In the genomic region with DNA sequence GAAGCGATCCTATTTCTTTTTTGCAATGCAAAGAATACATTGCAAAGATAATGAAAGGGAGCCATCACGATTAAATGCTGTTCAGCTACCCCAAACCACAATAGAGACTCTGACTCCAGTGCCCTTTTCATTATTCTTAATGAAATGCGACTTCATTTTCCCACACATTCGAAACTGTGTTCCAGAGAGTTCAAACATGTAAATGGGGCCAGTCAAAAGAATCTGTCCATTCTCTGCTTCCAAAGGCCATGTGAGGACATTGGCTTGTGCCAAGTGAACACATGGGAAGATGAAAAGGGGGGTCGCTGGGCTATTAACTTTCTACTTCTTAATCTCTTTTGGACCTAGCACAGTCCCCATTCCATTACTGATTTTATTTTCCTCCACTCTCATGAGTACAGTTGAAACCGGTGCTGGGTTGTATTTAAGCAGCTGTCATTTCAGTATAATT, we compare ENCODE assay signal across 11 mouse cellular contexts.
A peak's percentile ranks its signal among the peaks of the same experiment; 100 is the strongest.
DNase-seq lines count a peak whose midpoint lies in the region; ATAC-seq lines count a peak whose summit lies in the region.
"Had no signal": no experiment of that assay in that cellular context is flagged by ENCODE, and none has a peak within 500 bp of the region (broad histone marks: within the 10 kb centered on the region; RNA-seq: fewer than 3 reads in every experiment).

No protein-coding gene starts in this region.

- no peaks in the 10 kb centered on the region for H3K27me3 ChIP-seq in forebrain, embryonic 16.5 days (replicated peaks; ENCODE audit: control insufficient read depth, insufficient read depth, low read length)
- H3K27me3 ChIP-seq in midbrain, embryonic 13.5 days = no peaks in the 10 kb centered on the region

- no peaks in the 10 kb centered on the region for H3K36me3 ChIP-seq in forebrain, embryonic 16.5 days (ENCODE audit: control insufficient read depth, insufficient read depth)
- no peaks in the 10 kb centered on the region for H3K36me3 ChIP-seq in midbrain, embryonic 13.5 days

- 10% methylated on average over 6 of the region's 6 CpGs for WGBS in forebrain, embryonic 16.5 days
- 18% methylated on average over 6 of the region's 6 CpGs for WGBS in midbrain, embryonic 13.5 days

- H3K4me3 ChIP-seq in forebrain, embryonic 16.5 days (replicated peaks; ENCODE audit: low read length) = no peak overlapping the region
- no peak overlapping the region for H3K4me3 ChIP-seq in midbrain, embryonic 13.5 days (replicated peaks)

- H3K9me3 ChIP-seq in forebrain, embryonic 16.5 days (ENCODE audit: control insufficient read depth, low read length) = no peaks in the 10 kb centered on the region
- H3K9me3 ChIP-seq in midbrain, embryonic 13.5 days = no peaks in the 10 kb centered on the region

- H3K9ac ChIP-seq in forebrain, embryonic 16.5 days (replicated peaks; ENCODE audit: low read depth, low read length) = no peak overlapping the region
- no peak overlapping the region for H3K9ac ChIP-seq in midbrain, embryonic 13.5 days (replicated peaks)

- peaks cover 4% of the 10 kb centered on the region for H3K4me1 ChIP-seq in forebrain, embryonic 16.5 days (replicated peaks; ENCODE audit: control insufficient read depth, insufficient read depth, low read length)
- 0 out of 2 replicates have a peak, but pooled peaks cover 9% of the 10 kb centered on the region for H3K4me1 ChIP-seq in midbrain, embryonic 13.5 days (replicated peaks)

- H3K4me2 ChIP-seq in forebrain, embryonic 16.5 days (ENCODE audit: low read length) = no peak overlapping the region
- no peak overlapping the region for H3K4me2 ChIP-seq in midbrain, embryonic 13.5 days (replicated peaks)

- peak; percentile 92 for ATAC-seq in forebrain, embryonic 16.5 days
- peak; percentile 92 for ATAC-seq in midbrain, embryonic 13.5 days
- ATAC-seq: inflammation-experienced regulatory T-cells, adult 6 months had no signal

- DNase-seq in layer of hippocampus, postnatal 10 days (ENCODE audit: low spot score in 2 of 2) = peak; percentile 10 to 14
- no peak for DNase-seq in layer of hippocampus, adult 9-11 months
- DNase-seq in embryo, embryonic 10.5 days (ENCODE audit: low spot score) = peak; percentile 56
- no peak for DNase-seq in frontal cortex, postnatal 14 days (ENCODE audit: low spot score in 2 of 2)
- DNase-seq in spleen, postnatal 4 days (ENCODE audit: low spot score in 2 of 2) = no peak
- DNase-seq: adrenal gland, postnatal 14 days; right cerebral cortex, postnatal 25 days; thymus, adult 2 months had no signal

- H3K27ac ChIP-seq in forebrain, embryonic 16.5 days (ENCODE audit: low read length) = no peak overlapping the region
- H3K27ac ChIP-seq in midbrain, embryonic 13.5 days = no peak overlapping the region

Comparison
In these comparisons a context has a peak if more than half of its experiments do, and no peak if none do; other contexts are left out.
1. DNase-seq: peak in layer of hippocampus, postnatal 10 days (2 of 2) and embryo, embryonic 10.5 days (single experiment); none in layer of hippocampus, adult 9-11 months (single experiment), frontal cortex, postnatal 14 days (0 of 2) and spleen, postnatal 4 days (0 of 2).